Mouse (Mus musculus) R1 (cell line): Measurements from ENCODE around the gene Tial1.

Experiments used
- DNase-seq: peaks from one replicate; pipeline ENCODE4 v3.0.0-alpha.2; 2018; ENCODE audit warnings: low read depth, low spot score

The Tial1 gene

DNA sequence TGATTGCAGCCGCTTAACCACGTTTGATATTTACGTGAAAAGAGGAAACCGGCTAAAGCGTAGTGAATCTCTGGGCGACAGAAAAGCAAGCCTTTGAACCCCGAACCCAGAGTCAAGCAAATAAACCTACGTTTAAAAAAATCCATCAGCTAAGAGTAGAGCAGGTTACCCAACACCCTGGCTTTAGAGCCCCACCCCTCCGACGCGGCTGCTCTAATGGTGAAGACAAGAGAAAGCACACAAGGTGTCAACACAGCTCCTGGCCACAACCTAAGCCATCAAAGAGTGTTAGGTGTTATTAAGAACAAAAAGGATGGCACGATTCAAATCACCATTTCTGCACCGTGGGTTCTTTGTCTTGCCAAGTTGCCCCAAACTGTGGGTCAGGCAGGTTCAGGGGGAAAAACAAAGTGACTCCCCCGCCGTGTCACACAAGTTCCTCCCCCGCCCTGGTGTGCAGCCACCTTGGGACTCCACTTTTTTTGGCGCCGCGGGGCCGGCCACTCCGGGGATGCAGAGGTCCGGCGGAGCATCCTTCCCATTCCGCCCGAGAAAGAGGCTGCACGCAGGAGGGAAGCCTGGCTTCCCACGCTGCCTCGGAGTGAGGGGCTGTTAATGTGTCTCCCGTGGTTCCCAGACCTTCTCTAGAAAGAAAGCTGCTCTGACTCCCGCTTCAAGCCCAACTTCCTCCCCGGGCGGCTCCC lies 44.1 kb downstream of the Tial1 start:
- DNase-seq = peak; percentile 43

DNA sequence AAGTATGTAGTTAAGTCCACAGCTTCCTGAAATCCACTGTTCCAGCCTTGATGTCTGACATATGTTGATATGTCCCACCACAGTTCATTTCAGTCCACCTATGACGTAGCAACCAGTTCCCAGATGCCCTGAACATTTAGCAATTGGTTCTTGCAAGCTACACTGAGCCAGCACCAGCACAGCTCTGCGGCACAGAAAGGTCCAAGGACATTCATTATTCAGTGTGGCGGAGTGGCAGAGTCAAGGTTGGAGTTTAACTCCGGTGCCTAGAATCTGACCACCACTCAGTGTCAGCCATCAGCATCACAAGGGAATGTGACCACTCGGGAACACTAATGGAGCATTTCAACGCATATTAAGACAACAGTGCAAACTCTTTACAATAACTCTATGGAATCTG lies 44.9 kb downstream of the Tial1 start:
- DNase-seq = no peak

DNA sequence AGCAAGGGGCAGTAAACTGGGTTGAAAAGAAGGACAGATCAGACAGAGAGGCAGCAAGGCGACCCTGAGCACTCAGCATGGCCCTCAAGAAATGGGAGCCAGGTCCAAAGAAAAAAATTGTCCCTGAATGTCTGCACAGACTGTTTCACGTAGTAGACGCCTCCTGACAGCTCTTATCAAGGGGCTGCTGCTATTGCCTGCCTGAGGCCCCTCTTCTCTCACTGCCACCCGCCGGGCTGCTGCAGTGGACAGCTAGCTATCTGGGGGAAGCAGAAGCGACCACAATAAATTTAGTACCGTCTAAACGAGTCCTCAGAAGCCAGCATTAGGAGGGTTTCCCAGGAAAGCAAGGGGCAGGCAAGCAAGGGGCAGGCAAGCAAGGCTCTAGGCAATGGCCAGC lies 47.1 kb downstream of the Tial1 start:
- no peak for DNase-seq

DNA sequence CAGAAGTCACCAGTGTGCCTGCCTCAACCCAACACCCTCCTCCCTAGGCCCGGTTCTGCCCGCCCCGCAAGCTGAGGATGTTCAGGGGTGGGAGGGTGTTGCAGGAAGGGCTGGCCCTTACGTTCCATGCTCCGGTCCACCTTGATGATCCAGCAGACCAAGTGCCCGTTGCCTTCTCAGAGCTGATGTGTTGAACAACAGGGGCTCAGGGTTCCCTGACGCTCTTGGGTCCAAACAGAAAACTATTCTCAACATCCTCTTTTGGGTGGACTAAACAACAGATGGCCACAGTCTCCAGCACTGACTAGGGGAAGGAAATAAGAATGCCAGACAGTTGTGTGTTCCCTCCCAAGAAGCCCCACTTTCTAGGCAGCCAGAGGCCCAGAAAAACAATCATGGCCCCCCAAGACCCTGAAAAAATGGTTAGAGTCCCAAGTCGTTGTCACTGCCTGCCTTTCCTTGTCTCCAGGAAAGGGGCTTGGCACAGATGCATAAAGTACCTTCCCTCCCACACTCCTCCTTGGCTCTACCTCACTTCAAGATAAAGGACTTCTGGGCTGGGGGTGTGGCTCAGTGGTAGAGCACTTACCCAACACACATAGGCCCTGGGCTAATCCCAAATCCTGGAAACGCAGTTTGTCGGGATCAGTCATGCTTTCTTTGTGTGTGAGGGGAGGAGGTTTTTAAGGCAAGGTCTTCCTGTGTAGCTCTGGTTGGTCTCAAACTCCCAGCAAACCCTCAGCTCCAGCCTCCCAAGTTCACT lies 49.3 kb downstream of the Tial1 start:
- DNase-seq = no peak

DNA sequence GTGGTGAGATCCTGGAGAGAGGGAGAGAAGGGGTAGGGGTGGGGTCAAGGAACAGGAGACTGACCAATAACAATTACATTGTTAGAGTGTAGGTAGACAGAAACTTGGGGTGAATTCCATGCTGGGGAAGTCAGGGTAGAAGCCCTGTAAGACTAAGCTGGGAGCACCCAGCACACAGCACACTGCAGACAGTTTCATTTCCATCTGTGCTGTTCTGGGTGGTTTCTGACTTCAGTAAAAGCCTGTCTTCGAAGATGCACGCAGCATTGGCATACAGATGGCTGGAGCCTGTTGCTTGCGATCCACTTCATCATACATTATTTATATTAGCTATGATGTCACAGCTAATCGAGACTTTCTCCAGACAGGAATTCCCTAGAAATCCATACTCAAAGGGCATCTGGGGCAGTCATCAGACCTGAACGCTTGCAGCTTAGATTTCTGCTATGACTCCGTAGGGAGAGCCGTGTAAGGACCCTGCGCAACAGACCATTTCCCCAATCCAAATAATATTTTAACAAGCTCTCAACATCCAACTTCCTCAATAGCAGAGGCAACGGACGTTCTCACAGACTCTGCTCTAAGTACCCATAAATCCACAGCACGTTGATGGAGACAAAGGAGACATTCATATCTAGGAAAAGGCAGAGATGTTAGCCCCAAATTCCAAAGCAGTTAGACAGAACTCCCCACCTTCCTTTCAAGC lies 50.7 kb downstream of the Tial1 start:
- no peak for DNase-seq

DNA sequence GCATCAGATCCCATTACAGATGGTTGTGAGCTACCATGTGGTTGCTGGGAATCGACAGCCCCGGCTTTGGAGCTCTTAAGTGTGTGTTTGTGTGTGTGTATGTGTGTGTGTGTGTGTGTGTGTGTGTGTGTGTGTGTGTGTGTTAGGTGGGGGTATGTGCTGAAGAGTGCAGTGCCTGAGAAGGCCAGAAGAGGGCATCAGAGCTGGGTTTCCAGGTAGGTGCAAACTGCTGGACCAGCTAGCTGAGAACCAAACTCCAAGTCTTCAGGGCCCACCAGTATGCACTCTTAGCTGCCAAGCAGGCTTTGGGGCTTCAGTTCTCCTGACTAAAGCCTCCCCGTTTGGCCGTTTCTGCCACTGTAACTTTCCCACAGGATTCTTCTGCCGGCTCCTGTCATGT lies 53.3 kb downstream of the Tial1 start:
- peak; percentile 71 for DNase-seq

DNA sequence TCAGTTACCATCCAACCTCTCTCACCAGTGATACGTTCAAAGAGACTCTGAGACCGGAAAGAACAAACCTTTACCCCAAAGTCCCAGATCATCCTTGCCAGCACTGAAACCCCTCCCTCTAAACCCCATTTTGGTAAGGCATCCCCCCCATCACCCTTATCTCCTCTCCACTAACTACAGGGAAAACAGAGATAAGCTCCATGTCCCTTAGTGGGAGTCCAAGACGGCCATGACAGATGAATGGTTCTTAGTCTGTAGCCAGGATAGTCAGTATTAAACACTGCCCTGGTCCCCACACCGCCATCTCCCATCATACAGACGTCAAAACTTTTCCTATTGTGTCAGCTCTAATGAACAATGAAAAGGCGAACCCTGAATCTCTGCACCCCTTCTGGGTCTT lies 57.5 kb downstream of the Tial1 start:
- no peak for DNase-seq

DNA sequence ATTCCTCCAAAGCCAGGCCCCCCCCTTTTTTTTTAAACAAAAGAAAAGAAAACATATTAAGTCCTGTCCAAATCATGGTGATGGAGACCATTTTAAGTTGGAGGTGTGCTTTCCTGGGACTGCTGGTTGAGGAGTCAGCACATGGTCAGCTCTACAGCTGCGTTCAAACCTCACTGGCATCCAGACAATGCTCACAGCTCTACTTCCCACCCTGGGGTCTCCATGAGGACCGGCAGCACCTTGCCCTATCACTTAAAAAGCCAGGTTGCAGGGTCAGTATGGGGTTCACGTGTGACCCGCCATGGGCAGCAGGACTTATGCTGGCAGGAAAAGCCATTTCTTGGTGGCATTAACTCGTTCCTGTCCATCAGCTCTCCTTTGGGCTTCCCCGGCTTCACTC lies 57.9 kb downstream of the Tial1 start:
- no peak for DNase-seq

DNA sequence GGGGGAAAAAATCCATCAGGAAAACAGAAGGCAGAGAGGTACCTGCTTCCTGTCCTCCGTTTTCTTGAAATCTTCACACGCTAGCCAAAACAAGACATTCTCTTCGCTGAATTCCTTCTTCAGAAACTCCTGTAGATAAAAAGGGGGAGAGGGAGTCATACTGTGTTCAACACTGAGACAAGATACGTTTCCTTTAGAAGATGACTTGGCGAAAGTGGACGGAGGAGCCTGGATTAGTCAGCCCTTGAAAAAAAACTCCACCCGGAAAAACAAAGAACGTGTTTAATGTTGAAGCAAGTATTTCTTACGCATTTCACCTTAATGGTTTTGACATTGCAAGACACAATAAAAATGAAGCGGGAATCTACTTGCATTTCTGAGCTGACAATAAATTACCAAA lies 58.4 kb downstream of the Tial1 start:
- no peak for DNase-seq

DNA sequence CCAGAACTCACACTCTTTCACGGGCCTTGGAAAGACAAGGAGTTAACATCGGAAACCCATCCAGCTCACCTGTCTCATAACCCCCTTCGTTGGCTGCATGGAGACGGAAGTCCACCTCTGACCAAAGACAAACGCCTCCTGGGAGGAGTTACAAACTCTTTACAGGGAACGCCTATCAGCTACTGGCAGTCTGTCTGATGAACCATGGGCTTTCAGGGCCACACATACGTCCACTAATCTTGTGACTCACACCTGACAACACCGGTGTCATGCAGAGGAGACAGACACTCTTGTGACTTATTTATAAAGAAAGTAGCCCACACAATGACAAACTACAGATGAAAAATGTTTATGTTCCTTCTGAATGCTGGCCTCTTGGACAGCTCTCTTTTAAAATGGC lies 58.9 kb downstream of the Tial1 start:
- no peak for DNase-seq

DNA sequence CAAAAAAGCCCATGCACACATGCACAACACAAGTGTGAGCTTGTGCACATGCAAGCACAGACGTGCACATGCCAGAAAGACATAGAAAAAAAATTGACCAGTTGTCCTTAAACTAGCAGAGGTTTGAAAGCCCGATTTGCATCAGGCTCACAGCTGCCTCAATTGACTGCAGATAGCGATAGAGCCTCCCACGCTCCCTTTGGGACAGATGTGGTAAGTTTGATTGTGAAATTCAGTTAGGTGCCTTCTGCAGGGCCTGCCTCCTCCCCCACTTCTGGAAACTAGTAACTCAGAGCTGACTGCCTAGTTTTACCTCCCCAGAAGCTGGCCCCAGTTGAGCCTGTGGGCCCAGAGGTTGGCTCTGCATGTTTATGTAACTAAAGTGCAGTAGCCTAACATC lies 62.9 kb downstream of the Tial1 start:
- DNase-seq = no peak

DNA sequence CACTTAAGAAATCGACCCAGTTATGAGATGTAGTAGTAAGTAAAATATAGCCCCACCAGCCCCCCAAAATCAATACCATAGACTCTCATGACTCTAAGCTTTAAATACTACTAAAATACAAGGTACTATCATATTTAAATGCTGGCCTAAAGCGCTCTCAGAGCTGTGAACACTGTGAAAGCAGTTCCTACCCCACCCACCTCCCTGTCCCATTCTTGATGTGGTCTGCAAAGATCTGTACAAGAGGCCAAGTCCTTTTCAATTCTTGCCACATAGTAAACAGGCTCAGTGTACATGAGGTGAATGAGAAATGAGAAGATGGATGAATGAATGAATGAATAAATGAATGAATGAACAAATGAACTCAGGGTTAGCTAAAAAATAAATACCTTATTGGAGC lies 64.5 kb downstream of the Tial1 start:
- DNase-seq = no peak

DNA sequence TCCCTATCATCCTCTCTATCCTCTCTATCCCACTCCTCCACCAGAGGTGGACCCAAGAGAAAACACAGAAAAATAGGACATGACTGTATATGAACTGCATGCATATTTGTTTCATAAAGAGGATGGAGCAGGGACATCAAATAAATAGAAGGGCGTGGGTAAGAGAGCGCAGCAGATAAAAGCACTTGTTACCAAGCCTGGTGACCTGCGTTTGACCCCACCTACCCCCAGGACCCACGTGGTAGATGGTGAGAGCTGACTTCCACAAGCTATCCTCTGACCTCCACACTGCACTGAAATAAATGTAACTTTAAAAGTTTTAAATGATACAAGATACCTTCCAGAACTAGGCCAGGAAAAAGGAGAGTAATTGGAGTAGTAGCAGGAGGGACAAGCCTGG lies 67.8 kb downstream of the Tial1 start:
- peak; percentile 25 for DNase-seq

DNA sequence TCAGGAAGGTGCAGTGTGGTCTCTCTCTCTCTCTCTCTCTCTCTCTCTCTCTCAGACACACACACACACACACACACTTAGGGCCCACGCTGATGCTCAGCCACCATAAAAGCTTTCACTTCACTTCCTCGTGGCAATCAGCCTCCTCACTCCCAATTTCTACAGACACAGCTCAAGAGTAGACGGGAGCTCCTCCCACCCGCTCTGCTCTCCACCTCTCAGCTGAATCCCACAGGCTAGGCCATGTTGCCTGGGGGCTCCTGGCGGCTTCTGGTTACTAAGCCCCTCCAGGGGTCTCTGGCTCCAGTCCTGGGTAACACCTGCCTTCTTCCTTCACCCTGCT lies 68.6 kb downstream of the Tial1 start:
- DNase-seq = no peak

DNA sequence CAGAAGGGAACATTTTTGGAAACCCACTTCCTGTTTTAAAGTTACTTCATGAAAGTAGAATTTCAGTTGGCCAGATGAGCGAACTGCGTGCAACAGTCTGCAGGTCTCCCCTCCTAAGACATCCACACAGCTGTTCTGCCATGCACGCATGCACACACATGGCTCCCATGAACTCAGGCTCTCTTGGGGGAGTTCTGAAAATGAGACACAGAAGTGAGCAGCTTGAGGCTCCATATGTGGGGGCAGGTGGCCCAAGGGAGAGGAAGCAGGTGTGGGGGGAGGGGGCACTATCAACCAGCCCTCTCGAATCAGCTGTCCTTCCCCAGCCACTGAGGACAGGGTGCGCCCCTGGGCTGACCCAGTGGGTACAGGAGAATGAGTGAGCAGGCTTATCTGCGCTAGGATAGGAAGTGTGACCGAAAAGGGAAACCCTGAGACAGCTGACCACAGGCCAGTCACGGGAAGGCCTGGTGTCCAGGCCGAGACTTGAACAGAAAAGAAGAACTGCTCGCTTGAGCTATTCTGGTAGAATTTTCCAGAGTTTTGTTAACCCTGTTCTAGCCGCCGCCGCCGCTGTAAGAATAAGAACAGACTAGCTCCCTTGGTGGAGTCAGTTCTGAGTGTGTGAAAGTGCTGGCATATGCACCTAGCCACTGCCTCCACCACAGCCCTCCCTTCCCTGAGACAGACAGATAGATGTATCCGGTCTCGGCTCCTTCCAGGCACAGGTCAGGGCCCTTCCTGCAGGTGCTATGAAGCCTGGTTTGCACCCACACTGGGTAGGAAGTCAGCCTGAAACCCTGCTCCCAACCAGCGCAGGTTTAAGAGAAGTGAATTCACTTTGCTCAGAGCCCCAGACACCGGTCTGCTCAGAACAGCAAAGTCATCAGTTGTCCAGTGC lies 69.2 kb downstream of the Tial1 start:
- no peak for DNase-seq

DNA sequence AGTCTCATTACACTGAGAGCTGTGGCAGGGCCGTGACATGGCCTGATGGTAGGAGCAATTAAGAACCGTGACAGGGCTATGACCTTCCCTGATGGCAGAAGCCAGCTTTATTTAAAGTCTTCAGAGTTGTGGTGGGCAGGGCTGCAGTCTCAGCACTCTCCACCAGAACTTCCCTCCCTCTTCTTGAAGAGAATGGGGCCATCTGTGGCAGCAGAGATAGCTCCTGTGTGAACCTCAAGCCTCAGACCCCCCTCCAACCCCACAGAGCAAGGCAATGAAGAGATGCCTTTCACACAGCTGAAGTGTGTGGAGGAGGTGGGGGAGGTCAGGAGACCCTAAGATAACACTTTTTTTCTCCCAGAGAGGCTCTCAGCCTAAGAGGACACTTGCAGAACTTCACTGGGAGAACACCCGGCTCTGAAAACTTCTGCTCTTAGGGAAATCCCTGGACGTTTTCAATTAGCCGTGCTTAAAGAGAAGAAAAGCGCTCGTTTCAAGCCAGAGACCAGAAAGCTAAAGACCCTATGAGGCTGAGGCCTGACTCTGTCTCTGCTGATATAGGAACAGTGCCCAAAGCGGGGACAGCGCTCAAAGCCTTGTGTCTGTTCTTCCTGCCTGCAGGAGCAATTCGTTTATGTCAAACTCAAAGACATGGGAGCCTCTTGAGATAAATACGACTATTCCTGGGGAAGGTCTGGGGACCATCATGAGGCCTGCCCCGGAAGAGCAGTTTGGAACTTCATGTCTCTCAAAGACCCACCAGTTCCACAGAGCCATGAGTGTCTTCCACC lies 70.1 kb downstream of the Tial1 start:
- no peak for DNase-seq
